Mouse (Mus musculus): ENCODE measurements around the gene Cpeb1. TPM values are rescaled to one million over a fixed set of nuclear protein-coding genes. Genes with fewer than 3 reads are reported as not detected.
A peak's percentile ranks its signal among the peaks of the same experiment; 100 is the strongest.

Cpeb1 gene
- polyA plus RNA-seq, 1 experiment from 2014 or later = 0.36 TPM

GRCm38 (mm10) chr7:81319749-81320148 is 135.5 kb downstream of the Cpeb1 start:
- H3K4me1 ChIP-seq (ENCODE audit: insufficient read depth) = no peaks in the 10 kb centered on the region
- H3K4me2 ChIP-seq = no peak overlapping the region
- H3K4me3 ChIP-seq (ENCODE audit: low read depth, low read length) = no peak overlapping the region
- no peaks in the 10 kb centered on the region for H3K36me3 ChIP-seq (ENCODE audit: insufficient read depth)
- DNase-seq = no peak
- ATAC-seq (ENCODE audit: insufficient read depth) = no peak
- H3K27me3 ChIP-seq (ENCODE audit: insufficient read depth, low read length) = no peaks in the 10 kb centered on the region
- H3K27ac ChIP-seq (ENCODE audit: low read depth) = no peak overlapping the region
- TF ChIP-seq CTCF (IDR thresholded peaks at IDR 0.05; ENCODE audit: low read depth) = no peak
- no peaks in the 10 kb centered on the region for H3K9me3 ChIP-seq (ENCODE audit: low read depth, low read length)
- WGBS = 78% methylated on average over 6 of the region's 6 CpGs
- H3K9ac ChIP-seq = no peak overlapping the region

- H3K4me3 ChIP-seq (ENCODE audit: low read depth, low read length) = no peak overlapping the region
- no peak overlapping the region for H3K9ac ChIP-seq
- 59% methylated on average over 8 of the region's 8 CpGs for WGBS
- DNase-seq (peak; percentile 36), ATAC-seq (ENCODE audit: insufficient read depth) (no peak)
- no peak overlapping the region for H3K27ac ChIP-seq (ENCODE audit: low read depth)
- H3K36me3 ChIP-seq (ENCODE audit: insufficient read depth) = no peaks in the 10 kb centered on the region
- TF ChIP-seq CTCF (IDR thresholded peaks at IDR 0.05; ENCODE audit: low read depth) = no peak
- no peak overlapping the region for H3K4me2 ChIP-seq
- H3K4me1 ChIP-seq (ENCODE audit: insufficient read depth) = no peaks in the 10 kb centered on the region
- H3K9me3 ChIP-seq (ENCODE audit: low read depth, low read length) = no peaks in the 10 kb centered on the region
- no peaks in the 10 kb centered on the region for H3K27me3 ChIP-seq (ENCODE audit: insufficient read depth, low read length)
Observed at GRCm38 (mm10) chr7:81315583-81315982, 139.7 kb downstream of the Cpeb1 start.

- H3K4me3 ChIP-seq (ENCODE audit: low read depth, low read length) = no peak overlapping the region
- DNase-seq (no peak), ATAC-seq (ENCODE audit: insufficient read depth) (no peak)
- no peaks in the 10 kb centered on the region for H3K9me3 ChIP-seq (ENCODE audit: low read depth, low read length)
- no peak overlapping the region for H3K27ac ChIP-seq (ENCODE audit: low read depth)
- no peaks in the 10 kb centered on the region for H3K36me3 ChIP-seq (ENCODE audit: insufficient read depth)
- H3K4me2 ChIP-seq = no peak overlapping the region
- H3K9ac ChIP-seq = no peak overlapping the region
- no peak for TF ChIP-seq CTCF (IDR thresholded peaks at IDR 0.05; ENCODE audit: low read depth)
- H3K27me3 ChIP-seq (ENCODE audit: insufficient read depth, low read length) = no peaks in the 10 kb centered on the region
- H3K4me1 ChIP-seq (ENCODE audit: insufficient read depth) = no peaks in the 10 kb centered on the region
Observed at GRCm38 (mm10) chr7:81311581-81311980, 143.7 kb downstream of the Cpeb1 start.

- H3K4me2 ChIP-seq = no peak overlapping the region
- DNase-seq = no peak
- TF ChIP-seq CTCF (IDR thresholded peaks at IDR 0.05; ENCODE audit: low read depth) = no peak
- 82% methylated on average over 1 of the region's 1 CpGs for WGBS
- ATAC-seq (ENCODE audit: insufficient read depth) = no peak
- H3K4me1 ChIP-seq (ENCODE audit: insufficient read depth) = no peaks in the 10 kb centered on the region
- H3K4me3 ChIP-seq (ENCODE audit: low read depth, low read length) = no peak overlapping the region
- H3K9ac ChIP-seq = no peak overlapping the region
- no peaks in the 10 kb centered on the region for H3K9me3 ChIP-seq (ENCODE audit: low read depth, low read length)
- no peak overlapping the region for H3K27ac ChIP-seq (ENCODE audit: low read depth)
- no peaks in the 10 kb centered on the region for H3K36me3 ChIP-seq (ENCODE audit: insufficient read depth)
- H3K27me3 ChIP-seq (ENCODE audit: insufficient read depth, low read length) = no peaks in the 10 kb centered on the region
Observed at GRCm38 (mm10) chr7:81311130-81311529, 144.1 kb downstream of the Cpeb1 start.

- Histone ChIP-seq H3K27me3 (ENCODE audit: insufficient read depth, low read length) (no peaks in the 10 kb centered on the region), H3K4me1 (ENCODE audit: insufficient read depth) (no peaks in the 10 kb centered on the region), H3K36me3 (ENCODE audit: insufficient read depth) (no peaks in the 10 kb centered on the region), H3K4me2 (no peak overlapping the region), H3K4me3 (ENCODE audit: low read depth, low read length) (no peak overlapping the region), H3K9me3 (ENCODE audit: low read depth, low read length) (no peaks in the 10 kb centered on the region), H3K9ac (no peak overlapping the region), H3K27ac (ENCODE audit: low read depth) (no peak overlapping the region)
- WGBS = 81% methylated on average over 6 of the region's 6 CpGs
- DNase-seq = no peak
- TF ChIP-seq CTCF (IDR thresholded peaks at IDR 0.05; ENCODE audit: low read depth) = no peak
- no peak for ATAC-seq (ENCODE audit: insufficient read depth)
Observed at GRCm38 (mm10) chr7:81309247-81309646, 146.0 kb downstream of the Cpeb1 start.

- 80% methylated on average over 8 of the region's 8 CpGs for WGBS
- Histone ChIP-seq H3K4me3 (ENCODE audit: low read depth, low read length) (no peak overlapping the region), H3K27me3 (ENCODE audit: insufficient read depth, low read length) (no peaks in the 10 kb centered on the region), H3K27ac (ENCODE audit: low read depth) (no peak overlapping the region), H3K4me1 (ENCODE audit: insufficient read depth) (no peaks in the 10 kb centered on the region), H3K9me3 (ENCODE audit: low read depth, low read length) (no peaks in the 10 kb centered on the region), H3K36me3 (ENCODE audit: insufficient read depth) (no peaks in the 10 kb centered on the region), H3K4me2 (no peak overlapping the region), H3K9ac (no peak overlapping the region)
- ATAC-seq (ENCODE audit: insufficient read depth) (no peak), DNase-seq (no peak)
- TF ChIP-seq CTCF (IDR thresholded peaks at IDR 0.05; ENCODE audit: low read depth) = no peak
Observed at GRCm38 (mm10) chr7:81307735-81308134, 147.5 kb downstream of the Cpeb1 start.

GRCm38 (mm10) chr7:81304675-81305074 is 150.6 kb downstream of the Cpeb1 start:
- Histone ChIP-seq H3K9me3 (ENCODE audit: low read depth, low read length) (no peaks in the 10 kb centered on the region), H3K36me3 (ENCODE audit: insufficient read depth) (no peaks in the 10 kb centered on the region), H3K4me3 (ENCODE audit: low read depth, low read length) (no peak overlapping the region), H3K27me3 (ENCODE audit: insufficient read depth, low read length) (no peaks in the 10 kb centered on the region), H3K9ac (no peak overlapping the region), H3K4me2 (no peak overlapping the region), H3K27ac (ENCODE audit: low read depth) (no peak overlapping the region), H3K4me1 (ENCODE audit: insufficient read depth) (no peaks in the 10 kb centered on the region)
- WGBS = 81% methylated on average over 5 of the region's 5 CpGs
- no peak for ATAC-seq (ENCODE audit: insufficient read depth)
- DNase-seq = no peak
- no peak for TF ChIP-seq CTCF (IDR thresholded peaks at IDR 0.05; ENCODE audit: low read depth)

GRCm38 (mm10) chr7:81304100-81304499 is 151.2 kb downstream of the Cpeb1 start:
- WGBS = 59% methylated on average over 5 of the region's 5 CpGs
- Histone ChIP-seq H3K4me1 (ENCODE audit: insufficient read depth) (no peaks in the 10 kb centered on the region), H3K9ac (no peak overlapping the region)

More at GRCm38 (mm10) chr7:81304100-81304499, 151.2 kb downstream of the Cpeb1 start:
- no peak for ATAC-seq (ENCODE audit: insufficient read depth)
- Histone ChIP-seq H3K4me3 (ENCODE audit: low read depth, low read length) (no peak overlapping the region), H3K4me2 (no peak overlapping the region), H3K27ac (ENCODE audit: low read depth) (no peak overlapping the region), H3K36me3 (ENCODE audit: insufficient read depth) (no peaks in the 10 kb centered on the region), H3K9me3 (ENCODE audit: low read depth, low read length) (no peaks in the 10 kb centered on the region), H3K27me3 (ENCODE audit: insufficient read depth, low read length) (no peaks in the 10 kb centered on the region)
- no peak for DNase-seq
- TF ChIP-seq CTCF (IDR thresholded peaks at IDR 0.05; ENCODE audit: low read depth) = no peak

All from lung, embryonic 14.5 days (tissue).